Mouse (Mus musculus) G1E (cell line): ENCODE data around the gene Vstm4.

Source experiments
- CTCF ChIP-seq: IDR thresholded peaks from 2 replicates; pipeline ENCODE4 v1.5.1; 2012; ENCODE audit warnings: low read depth, low read length, inconsistent platforms, mixed read lengths
- GATA1 ChIP-seq: IDR thresholded peaks from 2 replicates; pipeline ENCODE4 v1.6.1; 2012; ENCODE audit warnings: borderline replicate concordance, low read length, inconsistent platforms, mixed read lengths

GRCm38 (mm10) chr14:32871963-32872362, 15.4 kb downstream of the Vstm4 start:
- TF ChIP-seq CTCF (no peak), GATA1 (no peak)
